11 mouse cellular contexts compared by ENCODE assay signal in genomic region chr11:109706055-109706412, GRCm38 (mm10). TPM values are rescaled to one million over a fixed set of nuclear protein-coding genes. Genes with fewer than 3 reads are reported as not detected.
DNase-seq lines count a peak whose midpoint lies in the region; ATAC-seq and TF ChIP-seq lines count a peak whose summit lies in the region.
"Had no signal": no experiment of that assay in that cellular context is flagged by ENCODE, and none has a peak within 500 bp of the region (broad histone marks: within the 10 kb centered on the region; RNA-seq: fewer than 3 reads in every experiment).

No protein-coding gene starts in this region.

- H3K4me2 ChIP-seq in forebrain, embryonic 15.5 days (replicated peaks): no peak overlapping the region
- no peak overlapping the region for H3K4me2 ChIP-seq in forebrain, postnatal 0 days (ENCODE audit: low read depth)
- H3K4me2 ChIP-seq in intestine, postnatal 0 days (replicated peaks; ENCODE audit: low read depth): peak overlapping the region; percentile 54
- no peak overlapping the region for H3K4me2 ChIP-seq in hindbrain, postnatal 0 days (ENCODE audit: low read depth, low read length)
- no peak overlapping the region for H3K4me2 ChIP-seq in midbrain, embryonic 16.5 days (ENCODE audit: low read length)
- H3K4me2 ChIP-seq: embryonic facial prominence, embryonic 15.5 days had no signal

- DNase-seq in forebrain, postnatal 0 days: no peak
- peak; percentile 55 for DNase-seq in lung, postnatal 25 days (ENCODE audit: low spot score)
- DNase-seq in hindbrain, postnatal 0 days (ENCODE audit: low spot score): no peak
- no peak for DNase-seq in layer of hippocampus, adult 9-11 months
- DNase-seq: spleen, adult 18-20 months had no signal

- no peaks in the 10 kb centered on the region for H3K36me3 ChIP-seq in forebrain, embryonic 15.5 days
- no peaks in the 10 kb centered on the region for H3K36me3 ChIP-seq in forebrain, postnatal 0 days (ENCODE audit: insufficient read depth)
- H3K36me3 ChIP-seq in intestine, postnatal 0 days (ENCODE audit: control insufficient read depth, insufficient read depth): no peaks in the 10 kb centered on the region
- no peaks in the 10 kb centered on the region for H3K36me3 ChIP-seq in hindbrain, postnatal 0 days (ENCODE audit: insufficient read depth, low read length)
- no peaks in the 10 kb centered on the region for H3K36me3 ChIP-seq in midbrain, embryonic 16.5 days (ENCODE audit: control insufficient read depth, insufficient read depth, low read length)
- H3K36me3 ChIP-seq: embryonic facial prominence, embryonic 15.5 days had no signal

- H3K27ac ChIP-seq in forebrain, embryonic 15.5 days (replicated peaks): peak overlapping the region; percentile 25
- no peak overlapping the region for H3K27ac ChIP-seq in forebrain, postnatal 0 days (ENCODE audit: low read depth, low read length)
- H3K27ac ChIP-seq in intestine, postnatal 0 days (ENCODE audit: low read depth, low read length): peak overlapping the region; percentile 66; the same call in 1 of the 2 replicates
- H3K27ac ChIP-seq in hindbrain, postnatal 0 days: no peak overlapping the region
- H3K27ac ChIP-seq in midbrain, embryonic 16.5 days (ENCODE audit: low read length): no peak overlapping the region
- H3K27ac ChIP-seq: embryonic facial prominence, embryonic 15.5 days had no signal

- H3K9ac ChIP-seq in forebrain, embryonic 15.5 days (replicated peaks): no peak overlapping the region
- H3K9ac ChIP-seq in forebrain, postnatal 0 days: no peak overlapping the region
- no peak overlapping the region for H3K9ac ChIP-seq in intestine, postnatal 0 days (ENCODE audit: low read depth, low read length)
- no peak overlapping the region for H3K9ac ChIP-seq in hindbrain, postnatal 0 days (replicated peaks; ENCODE audit: low read length)
- no peak overlapping the region for H3K9ac ChIP-seq in midbrain, embryonic 16.5 days (ENCODE audit: low read depth, low read length)
- H3K9ac ChIP-seq: embryonic facial prominence, embryonic 15.5 days had no signal

- WGBS in forebrain, embryonic 15.5 days: 80% methylated on average over 9 of the region's 9 CpGs
- WGBS in forebrain, postnatal 0 days: 68% methylated on average over 9 of the region's 9 CpGs
- WGBS in intestine, postnatal 0 days: 13% methylated on average over 9 of the region's 9 CpGs
- WGBS in hindbrain, postnatal 0 days: 76% methylated on average over 9 of the region's 9 CpGs
- 79% methylated on average over 9 of the region's 9 CpGs for WGBS in midbrain, embryonic 16.5 days

- peaks cover 21% of the 10 kb centered on the region for H3K4me1 ChIP-seq in forebrain, embryonic 15.5 days
- H3K4me1 ChIP-seq in forebrain, postnatal 0 days (ENCODE audit: insufficient read depth): peaks cover 15% of the 10 kb centered on the region; the same call in 1 of the 2 replicates
- peaks cover 19% of the 10 kb centered on the region for H3K4me1 ChIP-seq in intestine, postnatal 0 days (replicated peaks; ENCODE audit: control insufficient read depth, insufficient read depth, low read length)
- peaks cover 6% of the 10 kb centered on the region; the same call in 1 of the 2 replicates for H3K4me1 ChIP-seq in hindbrain, postnatal 0 days (ENCODE audit: insufficient read depth, low read length)
- H3K4me1 ChIP-seq in midbrain, embryonic 16.5 days (ENCODE audit: control insufficient read depth, insufficient read depth, low read length): no peaks in the 10 kb centered on the region; the same call in none of the 2 replicates

- no peak for ATAC-seq in forebrain, embryonic 15.5 days (replicated peaks)
- ATAC-seq in forebrain, postnatal 0 days: no peak
- peak; percentile 71 for ATAC-seq in common myeloid progenitor, adult 5-6 weeks (replicated peaks; ENCODE audit: low read depth, poor library complexity, severe bottlenecking)
- peak; percentile 97 for ATAC-seq in intestine, postnatal 0 days
- no peak for ATAC-seq in hindbrain, postnatal 0 days
- ATAC-seq in midbrain, embryonic 16.5 days: no peak
- ATAC-seq: Patski had no signal

- no peak overlapping the region for H3K4me3 ChIP-seq in forebrain, embryonic 15.5 days
- no peak overlapping the region for H3K4me3 ChIP-seq in forebrain, postnatal 0 days (ENCODE audit: low read depth, low read length)
- H3K4me3 ChIP-seq in intestine, postnatal 0 days (ENCODE audit: low read depth, low read length): peak overlapping the region; percentile 29
- no peak overlapping the region for H3K4me3 ChIP-seq in hindbrain, postnatal 0 days (ENCODE audit: low read length)
- no peak overlapping the region for H3K4me3 ChIP-seq in midbrain, embryonic 16.5 days (ENCODE audit: low read depth, low read length)
- H3K4me3 ChIP-seq: embryonic facial prominence, embryonic 15.5 days had no signal

- TF ChIP-seq CTCF in forebrain, postnatal 0 days (IDR thresholded peaks at IDR 0.05; ENCODE audit: low read depth): no peak
- TF ChIP-seq CTCF in intestine, postnatal 0 days (IDR thresholded peaks at IDR 0.05; ENCODE audit: low read depth): no peak
- TF ChIP-seq CTCF in hindbrain, postnatal 0 days (IDR thresholded peaks at IDR 0.05; ENCODE audit: low read depth): no peak

- H3K9me3 ChIP-seq in forebrain, embryonic 15.5 days: no peaks in the 10 kb centered on the region
- H3K9me3 ChIP-seq in forebrain, postnatal 0 days (ENCODE audit: low read length): no peaks in the 10 kb centered on the region
- no peaks in the 10 kb centered on the region for H3K9me3 ChIP-seq in intestine, postnatal 0 days (ENCODE audit: control insufficient read depth)
- no peaks in the 10 kb centered on the region for H3K9me3 ChIP-seq in hindbrain, postnatal 0 days (ENCODE audit: low read length)
- no peaks in the 10 kb centered on the region for H3K9me3 ChIP-seq in midbrain, embryonic 16.5 days (replicated peaks; ENCODE audit: control insufficient read depth, low read length, poor library complexity, severe bottlenecking)
- H3K9me3 ChIP-seq: embryonic facial prominence, embryonic 15.5 days had no signal

- no peaks in the 10 kb centered on the region for H3K27me3 ChIP-seq in forebrain, embryonic 15.5 days
- H3K27me3 ChIP-seq in forebrain, postnatal 0 days (ENCODE audit: insufficient read depth, low read length): no peaks in the 10 kb centered on the region
- H3K27me3 ChIP-seq in intestine, postnatal 0 days (replicated peaks; ENCODE audit: control insufficient read depth, insufficient read depth, low read length): no peaks in the 10 kb centered on the region
- H3K27me3 ChIP-seq in hindbrain, postnatal 0 days (ENCODE audit: insufficient read depth, low read length): no peaks in the 10 kb centered on the region
- no peaks in the 10 kb centered on the region for H3K27me3 ChIP-seq in midbrain, embryonic 16.5 days (ENCODE audit: control insufficient read depth, insufficient read depth, low read depth, low read length)
- H3K27me3 ChIP-seq: embryonic facial prominence, embryonic 15.5 days had no signal

RNA-seq across cellular contexts. Expression of gene Fam20a, which starts 16.0 kb away (rescaled TPM):
- polyA plus RNA-seq in forebrain, embryonic 15.5 days (2015; fragmentation: Nextera tagmentation; extraction: Ambion mirVana): 1.7 and 1.8 TPM in 2 replicates
- 2.8 and 4.3 TPM in 2 replicates for total RNA-seq in forebrain, postnatal 0 days (2014; rRNA removed)
- polyA plus RNA-seq in forebrain, postnatal 0 days (2015; fragmentation: Nextera tagmentation; extraction: Ambion mirVana): 4.0 and 4.6 TPM in 2 replicates
- total RNA-seq in common myeloid progenitor, adult 5-6 weeks (2017): not detected in 2 replicates
- polyA plus RNA-seq in intestine, postnatal 0 days (2015; fragmentation: Nextera tagmentation; extraction: Ambion mirVana): 2.5 TPM in 2 replicates
- 9.1 and 10.1 TPM in 2 replicates for total RNA-seq in hindbrain, postnatal 0 days (2014; rRNA removed)
- 9.3 and 9.4 TPM in 2 replicates for polyA plus RNA-seq in hindbrain, postnatal 0 days (2015; fragmentation: Nextera tagmentation; extraction: Ambion mirVana)
- 3.4 and 3.9 TPM in 2 replicates for polyA plus RNA-seq in midbrain, embryonic 16.5 days (2015; fragmentation: Nextera tagmentation; extraction: Ambion mirVana)

RNA-seq across cellular contexts. Expression of gene Prkar1a, which starts 56.8 kb away (rescaled TPM):
- polyA plus RNA-seq in forebrain, embryonic 15.5 days (2015; fragmentation: Nextera tagmentation; extraction: Ambion mirVana): 472 and 496 TPM in 2 replicates
- 231 and 294 TPM in 2 replicates for total RNA-seq in forebrain, postnatal 0 days (2014; rRNA removed)
- 418 and 468 TPM in 2 replicates for polyA plus RNA-seq in forebrain, postnatal 0 days (2015; fragmentation: Nextera tagmentation; extraction: Ambion mirVana)
- 93.1 and 123 TPM in 2 replicates for total RNA-seq in common myeloid progenitor, adult 5-6 weeks (2017)
- 180 and 188 TPM in 2 replicates for polyA plus RNA-seq in intestine, postnatal 0 days (2015; fragmentation: Nextera tagmentation; extraction: Ambion mirVana)
- total RNA-seq in hindbrain, postnatal 0 days (2014; rRNA removed): 190 and 198 TPM in 2 replicates
- 425 and 435 TPM in 2 replicates for polyA plus RNA-seq in hindbrain, postnatal 0 days (2015; fragmentation: Nextera tagmentation; extraction: Ambion mirVana)
- polyA plus RNA-seq in midbrain, embryonic 16.5 days (2015; fragmentation: Nextera tagmentation; extraction: Ambion mirVana): 538 and 554 TPM in 2 replicates

Comparison
In these comparisons a context has a peak if more than half of its experiments do, and no peak if none do; other contexts are left out.
1. H3K27ac ChIP-seq: peak in forebrain, embryonic 15.5 days (single experiment) and intestine, postnatal 0 days (single experiment); none in forebrain, postnatal 0 days (single experiment), hindbrain, postnatal 0 days (single experiment) and midbrain, embryonic 16.5 days (single experiment).
2. ATAC-seq: peak in common myeloid progenitor, adult 5-6 weeks (single experiment) and intestine, postnatal 0 days (single experiment); none in forebrain, embryonic 15.5 days (single experiment), forebrain, postnatal 0 days (single experiment), hindbrain, postnatal 0 days (single experiment) and midbrain, embryonic 16.5 days (single experiment).